Mouse (Mus musculus) lung, embryonic 14.5 days (tissue): Measurements from ENCODE around the gene Map3k6. TPM values are rescaled to one million over a fixed set of nuclear protein-coding genes. Genes with fewer than 3 reads are reported as not detected.

ENCODE experiments used
- ATAC-seq: fragments of 200-750 bp; cut with Nextera tagmentation; 2 replicates; pipeline ENCODE4 v1.8.0; 2017; ENCODE audit warnings: mild to moderate bottlenecking, moderate TSS enrichment, moderate library complexity; ENCODE audit not compliant: insufficient read depth
- DNase-seq: peaks from one replicate; pipeline ENCODE4 v3.0.0-alpha.2; 2015
- H3K27ac ChIP-seq: fragments of 300-500 bp; sonication (generic); 2 replicates; pipeline ENCODE4 v1.5.1; 2014; ENCODE audit warnings: low read depth, mild to moderate bottlenecking, moderate library complexity
- H3K27me3 ChIP-seq: fragments of 300-500 bp; sonication (generic); 2 replicates; pipeline ENCODE4 v1.6.1; 2014; ENCODE audit warnings: low read length, control low read depth; ENCODE audit not compliant: insufficient read depth
- H3K36me3 ChIP-seq: fragments of 300-500 bp; sonication (generic); 2 replicates; pipeline ENCODE4 v1.6.1; 2014; ENCODE audit warnings: control low read depth; ENCODE audit not compliant: insufficient read depth
- H3K4me1 ChIP-seq: fragments of 300-500 bp; sonication (generic); 2 replicates; pipeline ENCODE4 v1.6.1; 2014; ENCODE audit warnings: antibody characterized with exemption, control low read depth; ENCODE audit not compliant: insufficient read depth
- H3K4me2 ChIP-seq: fragments of 300-500 bp; sonication (generic); 2 replicates; pipeline ENCODE4 v1.6.1; 2014; ENCODE audit warnings: mild to moderate bottlenecking
- H3K4me3 ChIP-seq: fragments of 300-500 bp; sonication (generic); 2 replicates; pipeline ENCODE4 v1.5.1; 2014; ENCODE audit warnings: low read depth, low read length
- H3K9ac ChIP-seq: fragments of 300-500 bp; sonication (generic); 2 replicates; pipeline ENCODE4 v1.6.1; 2014
- H3K9me3 ChIP-seq: fragments of 300-500 bp; sonication (generic); 2 replicates; pipeline ENCODE4 v1.6.1; 2016; ENCODE audit warnings: low read depth, low read length, control low read depth
- CTCF ChIP-seq: IDR thresholded peaks from 2 replicates; pipeline ENCODE4 v1.5.1; 2016; ENCODE audit warnings: antibody characterized with exemption, low read depth
- WGBS: fragments of 180-500 bp; shearing (Covaris S2); extraction: QIAGEN DNeasy Blood & Tissue Kit; methylation state at CpG from one replicate; pipeline ENCODE4 v1.1.7; 2014; 5-methylcytosine and 5-hydroxymethylcytosine counted together
- polyA plus RNA-seq: library from polyadenylated mRNA; unstranded; fragments of >200 nt; fragmentation: Nextera tagmentation; extraction: Ambion mirVana; gene quantifications from 2 replicates; pipeline ENCODE4 v1.2.1, GENCODE M21; 2014

The Map3k6 gene
- polyA plus RNA-seq, 1 experiment from 2014 or later = 2.2 TPM

GRCm38 (mm10) chr4:133278482-133278881 is 37.9 kb downstream of the Map3k6 start:
- DNase-seq (no peak), ATAC-seq (no peak)
- Histone ChIP-seq H3K9me3 (no peaks in the 10 kb centered on the region), H3K9ac (no peak overlapping the region), H3K36me3 (peaks cover 9% of the 10 kb centered on the region; the same call in 1 of the 2 replicates), H3K27ac (peak overlapping the region; percentile 91), H3K4me1 (peaks cover 15% of the 10 kb centered on the region), H3K27me3 (no peaks in the 10 kb centered on the region), H3K4me3 (no peak overlapping the region), H3K4me2 (peak overlapping the region; percentile 81)
- TF ChIP-seq CTCF = no peak
- WGBS = 79% methylated on average over 3 of the region's 3 CpGs

DNA sequence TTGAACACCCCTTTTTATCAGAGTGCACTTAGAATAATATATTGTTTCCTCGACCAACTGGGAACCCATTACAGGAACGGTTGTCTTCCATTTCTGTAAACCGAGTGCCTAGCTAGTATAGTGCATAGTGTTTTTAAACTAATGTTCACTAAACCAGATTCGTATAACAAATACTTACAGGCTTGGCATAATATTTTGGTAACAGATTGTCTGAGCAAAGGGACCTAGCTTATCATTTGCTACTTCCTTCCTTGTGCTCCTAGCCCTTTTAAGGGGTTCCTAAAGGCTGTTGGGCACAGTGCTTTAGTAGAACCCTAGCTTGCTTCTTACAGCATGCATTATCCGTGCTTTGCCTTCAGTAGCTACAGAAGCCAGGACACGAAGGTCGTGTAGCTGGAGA is 40.9 kb downstream of the Map3k6 start:
- WGBS = 16% methylated on average over 7 of the region's 7 CpGs
- H3K36me3 ChIP-seq = no peaks in the 10 kb centered on the region
- TF ChIP-seq CTCF = no peak
- H3K27ac ChIP-seq = peak overlapping the region; percentile 86
- H3K4me2 ChIP-seq = peak overlapping the region; percentile 24
- H3K4me1 ChIP-seq = peaks cover 13% of the 10 kb centered on the region
- H3K4me3 ChIP-seq = no peak overlapping the region
- ATAC-seq = no peak
- DNase-seq = peak; percentile 16
- H3K9me3 ChIP-seq = no peaks in the 10 kb centered on the region
- no peak overlapping the region for H3K9ac ChIP-seq
- H3K27me3 ChIP-seq = no peaks in the 10 kb centered on the region

- 13% methylated on average over 5 of the region's 5 CpGs for WGBS
- peak; percentile 55 for ATAC-seq
- DNase-seq = peak; percentile 71
- no peaks in the 10 kb centered on the region for H3K27me3 ChIP-seq
- no peak for TF ChIP-seq CTCF
- H3K4me3 ChIP-seq = no peak overlapping the region
- peak overlapping the region; percentile 86 for H3K27ac ChIP-seq
- H3K9me3 ChIP-seq = no peaks in the 10 kb centered on the region
- H3K4me2 ChIP-seq = peak overlapping the region; percentile 24
- H3K9ac ChIP-seq = 0 out of 2 replicates have a peak overlapping the region, but pooled peaks have one; percentile 15
- peaks cover 11% of the 10 kb centered on the region for H3K4me1 ChIP-seq
- H3K36me3 ChIP-seq = no peaks in the 10 kb centered on the region
Observed at GRCm38 (mm10) chr4:133281951-133282481, 41.4 kb downstream of the Map3k6 start.

DNA sequence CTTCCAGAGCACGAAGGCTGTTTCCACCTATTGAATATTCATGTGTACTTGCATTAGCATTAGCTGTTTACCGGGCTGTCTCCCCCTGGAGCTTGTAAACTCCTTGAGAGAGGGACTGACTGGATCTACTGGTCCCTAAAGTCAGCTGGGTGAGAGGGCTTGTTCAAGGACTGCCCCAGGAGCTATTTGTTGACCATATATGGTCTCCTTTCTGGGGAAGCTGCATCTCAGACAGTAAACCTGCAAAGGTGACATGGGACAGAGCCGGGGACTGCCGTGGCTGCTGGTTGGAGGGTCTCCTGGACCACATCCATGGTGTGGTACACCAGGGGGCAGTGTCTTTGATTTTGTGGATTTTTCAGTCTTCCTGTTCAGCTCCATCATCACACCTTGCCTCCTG is 42.0 kb downstream of the Map3k6 start:
- no peak for ATAC-seq
- Histone ChIP-seq H3K27ac (peak overlapping the region; percentile 86), H3K9me3 (no peaks in the 10 kb centered on the region), H3K9ac (0 out of 2 replicates have a peak overlapping the region, but pooled peaks have one; percentile 15), H3K27me3 (no peaks in the 10 kb centered on the region), H3K4me1 (peaks cover 11% of the 10 kb centered on the region), H3K4me2 (no peak overlapping the region), H3K4me3 (no peak overlapping the region), H3K36me3 (no peaks in the 10 kb centered on the region)
- WGBS = 14% methylated on average over 4 of the region's 4 CpGs
- peak; percentile 10 for DNase-seq
- TF ChIP-seq CTCF = peak; percentile 18; the same call in 1 of the 2 replicates

DNA sequence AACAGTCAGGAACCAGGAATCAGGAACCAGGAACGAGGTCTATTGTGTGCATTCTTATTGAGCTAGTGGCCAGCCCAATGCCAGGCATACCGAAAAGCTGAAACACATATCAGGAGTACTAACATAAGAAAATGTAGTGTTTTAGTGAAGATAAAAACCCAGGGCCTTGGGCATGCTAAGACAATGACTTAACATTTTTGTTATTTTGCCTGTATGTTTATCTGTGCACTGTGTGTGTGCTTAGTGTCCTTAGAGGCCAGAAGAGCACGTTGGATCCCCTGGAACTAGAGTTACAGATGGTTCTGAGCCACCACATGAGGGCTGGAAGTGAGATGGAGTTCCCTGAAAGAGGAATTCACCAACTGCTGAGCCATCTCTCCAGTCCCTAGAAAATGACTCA is 44.7 kb downstream of the Map3k6 start:
- no peaks in the 10 kb centered on the region for H3K36me3 ChIP-seq
- no peak for TF ChIP-seq CTCF
- H3K4me2 ChIP-seq = no peak overlapping the region
- no peak overlapping the region for H3K9ac ChIP-seq
- no peak overlapping the region for H3K27ac ChIP-seq
- no peak overlapping the region for H3K4me3 ChIP-seq
- H3K27me3 ChIP-seq = no peaks in the 10 kb centered on the region
- peaks cover 11% of the 10 kb centered on the region for H3K4me1 ChIP-seq
- ATAC-seq (no peak), DNase-seq (no peak)
- WGBS = 71% methylated on average over 3 of the region's 3 CpGs
- H3K9me3 ChIP-seq = no peaks in the 10 kb centered on the region

DNA sequence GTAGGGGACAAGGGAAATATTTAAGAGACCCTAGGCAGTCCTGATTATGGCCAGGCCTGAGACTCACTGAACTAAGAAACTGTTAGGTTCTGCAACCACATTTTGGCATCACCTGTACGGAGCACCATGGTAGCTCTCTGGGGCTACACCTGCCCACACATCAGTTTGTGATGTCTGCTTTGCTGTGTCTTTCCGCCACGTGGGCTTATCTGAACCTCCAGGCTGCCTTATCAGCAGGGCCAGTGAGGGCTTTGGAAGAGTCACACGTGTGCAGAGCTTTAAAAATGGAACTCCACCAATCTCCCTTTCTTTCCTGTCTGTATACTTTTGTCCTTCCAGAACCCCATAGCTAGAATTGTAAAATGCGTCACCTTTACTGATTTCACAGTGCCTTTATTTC is 45.3 kb downstream of the Map3k6 start:
- H3K4me2 ChIP-seq = no peak overlapping the region
- ATAC-seq = no peak

DNA sequence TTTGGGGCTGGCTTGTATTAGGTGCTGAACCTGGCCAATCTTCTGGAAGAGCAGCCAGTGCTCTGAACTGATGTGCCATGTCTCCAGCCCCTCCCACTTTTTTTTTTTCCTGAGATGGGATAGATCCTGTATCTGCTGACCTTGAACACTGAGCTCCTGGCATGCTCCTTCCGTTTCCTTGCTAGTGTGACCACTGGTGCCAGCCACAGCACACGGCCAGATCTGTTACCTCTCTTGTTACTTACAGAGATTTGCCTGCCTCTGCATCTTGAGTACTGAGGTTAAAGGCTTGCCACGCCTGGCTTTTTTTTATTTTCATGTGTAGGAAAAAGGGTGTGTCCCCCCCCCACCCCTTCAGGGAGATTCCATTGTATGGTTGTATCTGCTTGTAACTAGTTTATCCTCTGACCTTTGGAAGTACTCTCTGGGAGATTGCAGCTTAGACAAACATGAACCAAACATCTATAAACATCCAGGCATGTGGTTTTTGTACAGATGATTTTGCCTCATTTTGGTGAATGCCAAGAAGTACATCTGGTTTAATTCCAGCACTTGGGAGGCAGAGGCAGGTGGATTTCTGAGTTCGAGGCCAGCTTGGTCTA is 46.0 kb downstream of the Map3k6 start:
- H3K27ac ChIP-seq = no peak overlapping the region
- no peak for ATAC-seq
- H3K27me3 ChIP-seq = no peaks in the 10 kb centered on the region
- WGBS = 73% methylated on average over 4 of the region's 4 CpGs
- no peak overlapping the region for H3K4me2 ChIP-seq
- H3K9ac ChIP-seq = no peak overlapping the region
- H3K4me1 ChIP-seq = peaks cover 11% of the 10 kb centered on the region
- H3K9me3 ChIP-seq = no peaks in the 10 kb centered on the region
- H3K4me3 ChIP-seq = no peak overlapping the region
- no peak for TF ChIP-seq CTCF
- H3K36me3 ChIP-seq = no peaks in the 10 kb centered on the region
- DNase-seq = no peak

More for the DNA sequence above, 45.3 kb downstream of the Map3k6 start:
- Histone ChIP-seq H3K9me3 (no peaks in the 10 kb centered on the region), H3K4me3 (no peak overlapping the region), H3K4me1 (peaks cover 11% of the 10 kb centered on the region), H3K36me3 (no peaks in the 10 kb centered on the region), H3K27ac (no peak overlapping the region), H3K27me3 (no peaks in the 10 kb centered on the region), H3K9ac (no peak overlapping the region)
- no peak for TF ChIP-seq CTCF
- 52% methylated on average over 5 of the region's 5 CpGs for WGBS
- no peak for DNase-seq
